Mouse (Mus musculus) lung, embryonic 16.5 days (tissue): ENCODE data around the gene Map7. TPM values are rescaled to one million over a fixed set of nuclear protein-coding genes. Genes with fewer than 3 reads are reported as not detected.

Experiments used
- ATAC-seq: fragments of 200-750 bp; cut with Nextera tagmentation; 2 replicates; pipeline ENCODE4 v1.8.0; 2017; ENCODE audit warnings: low read depth, mild to moderate bottlenecking, moderate library complexity
- H3K27ac ChIP-seq: fragments of 300-500 bp; sonication (generic); 2 replicates; pipeline ENCODE4 v1.5.1; 2014; ENCODE audit warnings: mild to moderate bottlenecking, control low read depth, low read length
- H3K27me3 ChIP-seq: fragments of 300-500 bp; sonication (generic); 2 replicates; pipeline ENCODE4 v1.6.1; 2014; ENCODE audit warnings: low read depth, low read length, mixed read lengths; ENCODE audit not compliant: control insufficient read depth, insufficient read depth
- H3K36me3 ChIP-seq: fragments of 300-500 bp; sonication (generic); 2 replicates; pipeline ENCODE4 v1.6.1; 2014; ENCODE audit warnings: low read length; ENCODE audit not compliant: control insufficient read depth, insufficient read depth
- H3K4me1 ChIP-seq: fragments of 300-500 bp; sonication (generic); replicated peaks from 2 replicates; pipeline ENCODE4 v1.6.1; 2014; ENCODE audit warnings: low read length, mixed read lengths; ENCODE audit not compliant: control insufficient read depth, insufficient read depth
- H3K4me2 ChIP-seq: fragments of 300-500 bp; sonication (generic); 2 replicates; pipeline ENCODE4 v1.6.1; 2014; ENCODE audit warnings: low read depth, low read length, control low read depth
- H3K4me3 ChIP-seq: fragments of 300-500 bp; sonication (generic); 2 replicates; pipeline ENCODE4 v1.5.1; 2014; ENCODE audit warnings: mild to moderate bottlenecking, low read length, control low read depth
- H3K9ac ChIP-seq: fragments of 300-500 bp; sonication (generic); 2 replicates; pipeline ENCODE4 v1.6.1; 2014; ENCODE audit warnings: low read length, control low read depth
- H3K9me3 ChIP-seq: fragments of 300-500 bp; sonication (generic); 2 replicates; pipeline ENCODE4 v1.6.1; 2016; ENCODE audit warnings: low read length; ENCODE audit not compliant: control insufficient read depth
- WGBS: fragments of 180-500 bp; shearing (Covaris S2); extraction: QIAGEN DNeasy Blood & Tissue Kit; methylation state at CpG from one replicate; pipeline ENCODE4 v1.1.7; 2014; 5-methylcytosine and 5-hydroxymethylcytosine counted together
- polyA plus RNA-seq: library from polyadenylated mRNA; unstranded; fragments of >200 nt; fragmentation: Nextera tagmentation; extraction: Ambion mirVana; gene quantifications from 2 replicates; pipeline ENCODE4 v1.2.1, GENCODE M21; 2015

Map7 gene
- polyA plus RNA-seq, 1 experiment from 2014 or later = 14.4 TPM

DNA sequence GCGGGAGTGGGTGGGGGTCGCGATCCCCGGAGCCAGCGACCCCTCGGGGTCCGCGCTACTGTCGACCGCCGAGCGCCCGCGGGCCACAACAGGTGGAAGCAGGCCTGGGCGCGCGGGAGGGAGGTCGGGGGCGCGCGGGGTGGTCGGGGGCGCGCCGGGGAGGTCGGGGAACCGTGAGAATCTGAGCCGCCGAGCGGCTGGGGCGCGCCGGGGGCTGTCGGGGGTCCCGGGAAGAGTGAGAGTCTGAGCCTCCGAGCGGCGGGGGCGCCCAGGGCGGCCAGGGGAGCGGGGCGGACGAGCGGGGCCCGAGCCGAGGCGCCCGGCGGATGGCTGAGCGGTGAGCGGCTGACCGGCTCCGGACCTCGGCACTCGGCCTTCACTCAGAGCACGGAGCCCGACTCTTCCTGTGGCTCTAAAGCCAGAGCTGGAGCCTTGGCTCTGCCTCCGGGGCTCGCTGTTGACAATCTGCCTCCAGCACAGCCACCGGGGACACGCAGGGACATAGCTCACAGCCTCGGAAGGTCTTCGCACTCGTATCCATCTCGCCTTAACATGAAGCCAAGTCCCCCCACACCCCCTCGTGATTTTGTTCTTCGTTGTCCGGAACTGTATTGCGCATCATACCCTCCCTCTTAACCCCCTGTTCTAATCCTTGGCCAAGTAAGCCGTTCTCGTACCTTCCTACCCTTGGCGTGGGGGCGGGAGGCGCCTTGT lies 1.0 kb downstream of the Map7 start:
- Histone ChIP-seq H3K4me2 (peak overlapping the region; percentile 97), H3K27me3 (peaks cover 18% of the 10 kb centered on the region), H3K27ac (peak overlapping the region; percentile 41), H3K9me3 (no peaks in the 10 kb centered on the region), H3K4me3 (peak overlapping the region; percentile 65), H3K9ac (peak overlapping the region; percentile 77), H3K4me1 (peaks cover 11% of the 10 kb centered on the region), H3K36me3 (no peaks in the 10 kb centered on the region)
- 1% methylated on average over 33 of the region's 74 CpGs for whole genome bisulfite sequencing
- peak; percentile 76 for ATAC-seq

- Histone ChIP-seq H3K9ac (peak overlapping the region; percentile 77), H3K36me3 (no peaks in the 10 kb centered on the region), H3K27me3 (peaks cover 18% of the 10 kb centered on the region), H3K4me2 (peak overlapping the region; percentile 97), H3K4me1 (peaks cover 11% of the 10 kb centered on the region), H3K4me3 (peak overlapping the region; percentile 65), H3K9me3 (no peaks in the 10 kb centered on the region), H3K27ac (no peak overlapping the region)
- ATAC-seq = no peak
- 5% methylated on average over 13 of the region's 13 CpGs for WGBS
These were observed 1.6 kb downstream of the Map7 start for GRCm38 (mm10) chr10:20149835-20150355.

- Histone ChIP-seq H3K9ac (no peak overlapping the region), H3K27me3 (peaks cover 18% of the 10 kb centered on the region), H3K4me2 (no peak overlapping the region), H3K9me3 (no peaks in the 10 kb centered on the region), H3K4me3 (no peak overlapping the region), H3K4me1 (peaks cover 11% of the 10 kb centered on the region), H3K27ac (no peak overlapping the region), H3K36me3 (no peaks in the 10 kb centered on the region)
- ATAC-seq = no peak
- WGBS = 81% methylated on average over 1 of the region's 1 CpGs
These were observed 3.9 kb downstream of the Map7 start for GRCm38 (mm10) chr10:20152131-20152530.

- Histone ChIP-seq H3K27ac (no peak overlapping the region), H3K36me3 (no peaks in the 10 kb centered on the region), H3K4me1 (peaks cover 8% of the 10 kb centered on the region), H3K27me3 (peaks cover 11% of the 10 kb centered on the region), H3K4me2 (no peak overlapping the region), H3K4me3 (no peak overlapping the region), H3K9me3 (no peaks in the 10 kb centered on the region), H3K9ac (no peak overlapping the region)
- 62% methylated on average over 2 of the region's 2 CpGs for WGBS
- ATAC-seq = no peak
These were observed 5.2 kb downstream of the Map7 start for GRCm38 (mm10) chr10:20153507-20153906.

- Histone ChIP-seq H3K27me3 (no peaks in the 10 kb centered on the region), H3K9me3 (no peaks in the 10 kb centered on the region), H3K4me3 (no peak overlapping the region), H3K9ac (no peak overlapping the region), H3K4me2 (no peak overlapping the region), H3K36me3 (no peaks in the 10 kb centered on the region), H3K27ac (no peak overlapping the region), H3K4me1 (no peaks in the 10 kb centered on the region; the same call in 1 of the 2 replicates)
- no peak for ATAC-seq
- WGBS = 62% methylated on average over 7 of the region's 7 CpGs
These were observed 7.1 kb downstream of the Map7 start for GRCm38 (mm10) chr10:20155401-20155800.

GRCm38 (mm10) chr10:20157021-20157726 lies 8.9 kb downstream of the Map7 start:
- Histone ChIP-seq H3K4me2 (no peak overlapping the region), H3K27me3 (no peaks in the 10 kb centered on the region), H3K36me3 (no peaks in the 10 kb centered on the region), H3K9ac (no peak overlapping the region), H3K27ac (no peak overlapping the region), H3K4me3 (no peak overlapping the region), H3K9me3 (no peaks in the 10 kb centered on the region), H3K4me1 (no peaks in the 10 kb centered on the region; the same call in 1 of the 2 replicates)
- no peak for ATAC-seq
- WGBS = 79% methylated on average over 8 of the region's 8 CpGs

- Histone ChIP-seq H3K9ac (no peak overlapping the region), H3K4me2 (no peak overlapping the region), H3K4me3 (no peak overlapping the region), H3K36me3 (no peaks in the 10 kb centered on the region), H3K27me3 (no peaks in the 10 kb centered on the region), H3K9me3 (no peaks in the 10 kb centered on the region), H3K27ac (no peak overlapping the region), H3K4me1 (no peaks in the 10 kb centered on the region)
- WGBS = 45% methylated on average over 4 of the region's 4 CpGs
- no peak for ATAC-seq
These were observed 10.5 kb downstream of the Map7 start for GRCm38 (mm10) chr10:20158756-20159155.

DNA sequence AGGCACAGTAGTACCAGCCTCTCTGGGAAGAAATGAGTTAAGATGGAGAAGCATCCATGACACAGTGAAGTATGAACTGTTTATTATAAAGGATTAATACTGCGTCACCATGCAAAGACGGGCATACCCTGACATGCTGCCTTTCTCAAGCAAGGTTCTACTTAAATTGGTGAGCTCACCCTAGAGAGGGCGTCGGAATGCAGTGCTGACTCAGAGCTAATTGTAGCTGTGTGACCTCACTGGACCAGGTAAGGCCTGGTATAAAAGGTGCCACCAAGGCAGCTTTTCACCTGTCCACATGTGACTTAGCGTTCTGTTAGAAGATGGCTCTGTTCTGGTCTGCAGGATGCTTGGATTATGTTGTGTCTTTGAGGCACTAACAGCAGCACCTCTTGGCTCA lies 11.0 kb downstream of the Map7 start:
- no peak for ATAC-seq
- WGBS = 75% methylated on average over 5 of the region's 5 CpGs
- H3K4me2 ChIP-seq = no peak overlapping the region
- H3K36me3 ChIP-seq = no peaks in the 10 kb centered on the region
- H3K27ac ChIP-seq = no peak overlapping the region
- no peak overlapping the region for H3K9ac ChIP-seq
- no peaks in the 10 kb centered on the region for H3K4me1 ChIP-seq
- H3K4me3 ChIP-seq = no peak overlapping the region
- H3K9me3 ChIP-seq = no peaks in the 10 kb centered on the region
- no peaks in the 10 kb centered on the region for H3K27me3 ChIP-seq

- ATAC-seq = no peak
- Histone ChIP-seq H3K4me2 (no peak overlapping the region), H3K9ac (no peak overlapping the region), H3K4me1 (no peaks in the 10 kb centered on the region), H3K27ac (no peak overlapping the region), H3K4me3 (no peak overlapping the region), H3K36me3 (no peaks in the 10 kb centered on the region), H3K27me3 (no peaks in the 10 kb centered on the region), H3K9me3 (no peaks in the 10 kb centered on the region)
- WGBS = 62% methylated on average over 8 of the region's 8 CpGs
These were observed 12.6 kb downstream of the Map7 start for GRCm38 (mm10) chr10:20160914-20161313.
